Mouse (Mus musculus) ES-E14 (cell line): ENCODE measurements at regions not wholly inside any gene's neighbourhood (a gene's known extent, or its start where the extent isn't known, plus 50 kb on each side); places are given as distances from the start of the nearest gene placed in this dataset.

ENCODE experiments used
- DNase-seq: peaks from one replicate; pipeline ENCODE4 v3.0.0-alpha.2; 2013; ENCODE audit warnings: low read depth, low spot score
- H3K27ac ChIP-seq: 2 replicates; pipeline ENCODE4 v1.5.1; 2012; ENCODE audit warnings: low read depth, mild to moderate bottlenecking, low read length, moderate library complexity, mixed read lengths; ENCODE audit not compliant: poor library complexity, insufficient read depth, severe bottlenecking
- H3K36me3 ChIP-seq: 2 replicates; pipeline ENCODE4 v1.6.1; 2012; ENCODE audit warnings: mild to moderate bottlenecking, low read length, moderate library complexity, mixed read lengths; ENCODE audit not compliant: control insufficient read depth, poor library complexity, insufficient read depth, severe bottlenecking
- H3K4me1 ChIP-seq, 2 experiments: fragments of 150-350 bp in 1 of 2; sonication (generic) in 1 of 2; 2 replicates each; pipeline ENCODE4 v1.6.1; 2012; ENCODE audit warnings: low read length in 2 of 2, mild to moderate bottlenecking in 1 of 2, mixed read lengths in 1 of 2; ENCODE audit not compliant: control insufficient read depth in 2 of 2, insufficient read depth in 2 of 2, poor library complexity in 1 of 2
- H3K4me3 ChIP-seq, 2 experiments: fragments of 150-350 bp in 1 of 2; sonication (generic) in 1 of 2; 2 replicates each; pipeline ENCODE4 v1.5.1; 2012; ENCODE audit warnings: low read length in 2 of 2, low read depth in 1 of 2, mild to moderate bottlenecking in 1 of 2, mixed read lengths in 1 of 2; ENCODE audit not compliant: insufficient read depth in 1 of 2, poor library complexity in 1 of 2, severe bottlenecking in 1 of 2
- H3K9ac ChIP-seq: 2 replicates; pipeline ENCODE4 v1.6.1; 2012; ENCODE audit warnings: low read depth, mild to moderate bottlenecking, low read length, mixed read lengths; ENCODE audit not compliant: poor library complexity, insufficient read depth, severe bottlenecking
- H3K9me3 ChIP-seq: fragments of 150-350 bp; sonication (generic); 2 replicates; pipeline ENCODE4 v1.6.1; 2012; ENCODE audit warnings: low read depth, mild to moderate bottlenecking, low read length; ENCODE audit not compliant: control insufficient read depth, insufficient read depth
- CHD2 ChIP-seq: IDR thresholded peaks from 2 replicates; pipeline ENCODE4 v1.6.1; 2014; ENCODE audit warnings: mild to moderate bottlenecking, low read depth, low read length, inconsistent platforms
- HCFC1 ChIP-seq: IDR thresholded peaks from 2 replicates; pipeline ENCODE4 v1.6.1; 2012; ENCODE audit warnings: low read length, inconsistent platforms, borderline replicate concordance; ENCODE audit not compliant: insufficient read depth
- MAFK ChIP-seq: IDR thresholded peaks from 2 replicates; pipeline ENCODE4 v1.6.1; 2014; ENCODE audit warnings: mild to moderate bottlenecking, low read depth, low read length, inconsistent platforms; ENCODE audit not compliant: insufficient read depth
- ZC3H11A ChIP-seq: IDR thresholded peaks from 2 replicates; pipeline ENCODE4 v1.6.1; 2012; ENCODE audit warnings: low read depth, mild to moderate bottlenecking, inconsistent platforms, low read length, borderline replicate concordance
- ZNF384 ChIP-seq: IDR thresholded peaks from 2 replicates; pipeline ENCODE4 v1.6.1; 2012; ENCODE audit warnings: low read depth, low read length, inconsistent platforms
- in situ Hi-C, 2 experiments: fragments of 600-800 bp; cut with MboI; formaldehyde crosslinking; loops; one replicate each; pipeline ENCODE4 v1.15.1; 2025; ENCODE audit warnings: low sequenced_read_pairs in 2 of 2, inconsistent platforms in 1 of 2; ENCODE audit not compliant: unreplicated experiment in 2 of 2

GRCm38 (mm10) chr3:115774723-115775122 is 59.9 kb upstream of the S1pr1 start:
- no peaks in the 10 kb centered on the region for H3K9me3 ChIP-seq
- no peak for DNase-seq
- TF ChIP-seq ZNF384 (no peak), CHD2 (no peak), ZC3H11A (no peak), MAFK (no peak), HCFC1 (no peak)
- H3K36me3 ChIP-seq, result no peaks in the 10 kb centered on the region
- no peak overlapping the region for H3K4me3 ChIP-seq
- in situ Hi-C loops, result no loop called here
- H3K4me1 ChIP-seq, result no peaks in the 10 kb centered on the region
- no peak overlapping the region for H3K9ac ChIP-seq
- H3K27ac ChIP-seq, result no peak overlapping the region

- Histone ChIP-seq H3K4me3 (no peak overlapping the region), H3K4me1 (no peaks in the 10 kb centered on the region), H3K36me3 (no peaks in the 10 kb centered on the region), H3K9me3 (no peaks in the 10 kb centered on the region), H3K27ac (no peak overlapping the region), H3K9ac (no peak overlapping the region)
- in situ Hi-C loops, result no loop called here
- TF ChIP-seq ZNF384 (no peak), MAFK (no peak), CHD2 (no peak), HCFC1 (no peak), ZC3H11A (no peak)
- DNase-seq, result no peak
Measured at GRCm38 (mm10) chr3:115779144-115779890, 64.4 kb upstream of the S1pr1 start.

- H3K36me3 ChIP-seq, result no peaks in the 10 kb centered on the region
- DNase-seq, result no peak
- H3K4me3 ChIP-seq, result no peak overlapping the region
- H3K4me1 ChIP-seq, result no peaks in the 10 kb centered on the region
- H3K27ac ChIP-seq, result no peak overlapping the region
- H3K9ac ChIP-seq, result no peak overlapping the region
- no peaks in the 10 kb centered on the region for H3K9me3 ChIP-seq
- TF ChIP-seq HCFC1 (no peak), MAFK (no peak), ZC3H11A (no peak), ZNF384 (no peak), CHD2 (no peak)
- in situ Hi-C loops, result no loop called here
Measured at GRCm38 (mm10) chr3:115779906-115780305, 65.0 kb upstream of the S1pr1 start.

GRCm38 (mm10) chr3:115782726-115783125 is 67.9 kb upstream of the S1pr1 start:
- Histone ChIP-seq H3K4me1 (no peaks in the 10 kb centered on the region), H3K9ac (no peak overlapping the region), H3K4me3 (no peak overlapping the region), H3K27ac (no peak overlapping the region), H3K9me3 (no peaks in the 10 kb centered on the region), H3K36me3 (no peaks in the 10 kb centered on the region)
- DNase-seq, result no peak
- TF ChIP-seq CHD2, result no peak
- TF ChIP-seq ZNF384, result no peak
- TF ChIP-seq MAFK, result no peak
- TF ChIP-seq HCFC1, result no peak
- TF ChIP-seq ZC3H11A, result no peak
- in situ Hi-C loops, result no loop called here
